Mouse (Mus musculus): ENCODE measurements around the gene Ncf4. TPM values are rescaled to one million over a fixed set of nuclear protein-coding genes. Genes with fewer than 3 reads are reported as not detected.

Ncf4 gene
- polyA plus RNA-seq, 1 experiment from 2014 or later: 55.5 TPM

DNA sequence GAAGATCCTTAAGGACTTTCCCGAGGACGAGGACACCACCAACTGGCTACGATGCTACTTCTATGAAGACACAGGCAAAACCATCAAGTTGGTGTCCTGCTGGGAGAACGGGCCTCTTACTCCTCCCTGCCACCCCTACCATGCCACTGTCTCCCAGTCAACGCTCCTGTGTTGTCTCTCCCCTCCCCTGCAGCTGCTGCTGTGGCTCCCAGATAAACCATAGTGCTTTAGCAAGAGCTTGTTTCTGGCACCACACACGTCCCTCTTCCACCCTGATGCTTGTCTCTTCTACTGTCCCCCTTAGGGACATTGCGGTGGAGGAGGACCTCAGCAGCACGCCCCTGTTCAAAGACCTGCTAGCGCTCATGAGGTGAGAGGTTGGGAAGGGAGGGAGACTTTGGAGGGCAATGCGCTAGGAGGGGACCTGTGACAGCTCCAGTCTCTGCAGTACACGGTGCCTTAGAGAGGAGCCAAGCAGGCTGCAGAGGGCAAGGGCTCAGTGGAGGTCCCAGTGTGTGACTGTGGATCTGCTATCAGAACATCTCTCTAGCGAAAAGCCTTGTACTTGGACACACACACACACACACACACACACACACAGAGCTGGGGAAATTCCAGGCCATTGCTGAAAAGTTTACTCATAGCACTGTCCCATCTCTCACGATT, 16.2 kb downstream of the Ncf4 start:
- Histone ChIP-seq H3K4me3 (ENCODE audit: low read depth, low read length) (peak overlapping the region; percentile 19), H3K4me1 (ENCODE audit: insufficient read depth) (peaks cover 15% of the 10 kb centered on the region), H3K9me3 (ENCODE audit: low read length) (no peaks in the 10 kb centered on the region), H3K27me3 (ENCODE audit: insufficient read depth, low read length) (no peaks in the 10 kb centered on the region), H3K36me3 (replicated peaks; ENCODE audit: insufficient read depth, low read length) (peaks cover 5% of the 10 kb centered on the region; the same call in 1 of the 2 replicates), H3K4me2 (ENCODE audit: low read depth, low read length) (peak overlapping the region; percentile 45), H3K9ac (replicated peaks) (peak overlapping the region; percentile 12; the same call in 1 of the 2 replicates), H3K27ac (ENCODE audit: low read depth) (peak overlapping the region; percentile 71)
- no peak for TF ChIP-seq CTCF (IDR thresholded peaks at IDR 0.05; ENCODE audit: low read depth)
- peak; percentile 85 for TF ChIP-seq EP300 (IDR thresholded peaks at IDR 0.05; ENCODE audit: low read depth)
- 50% methylated on average over 13 of the region's 13 CpGs for WGBS (ENCODE audit: insufficient replicate concordance)
- peak; percentile 81 for ATAC-seq
- peak; percentile 62 for DNase-seq

DNA sequence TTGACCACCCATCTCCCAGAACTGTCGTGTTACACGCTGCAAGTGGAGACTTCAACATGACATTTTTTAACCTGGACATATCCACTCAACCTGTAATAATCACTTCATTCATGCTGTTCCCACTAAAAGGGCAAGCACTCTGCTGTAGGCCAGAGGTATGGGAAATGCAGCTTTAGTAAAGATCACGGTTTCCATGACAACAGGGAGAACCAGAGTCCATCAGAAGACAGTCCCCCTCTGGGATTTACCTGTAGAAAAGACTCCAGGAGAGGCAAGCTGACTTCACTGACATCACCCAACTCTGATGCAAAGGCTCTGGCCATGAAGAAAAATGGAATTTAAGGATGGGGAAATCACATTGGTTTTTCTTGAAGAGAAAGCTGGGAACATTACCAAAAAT, 18.7 kb downstream of the Ncf4 start:
- no peak for DNase-seq
- no peaks in the 10 kb centered on the region for H3K9me3 ChIP-seq (ENCODE audit: low read length)
- no peak for ATAC-seq
- no peak overlapping the region for H3K4me2 ChIP-seq (ENCODE audit: low read depth, low read length)
- no peak overlapping the region for H3K4me3 ChIP-seq (ENCODE audit: low read depth, low read length)
- H3K9ac ChIP-seq (replicated peaks): no peak overlapping the region
- no peak for TF ChIP-seq CTCF (IDR thresholded peaks at IDR 0.05; ENCODE audit: low read depth)
- TF ChIP-seq EP300 (IDR thresholded peaks at IDR 0.05; ENCODE audit: low read depth): no peak
- H3K36me3 ChIP-seq (replicated peaks; ENCODE audit: insufficient read depth, low read length): peaks cover 5% of the 10 kb centered on the region; the same call in 1 of the 2 replicates
- 68% methylated on average over 3 of the region's 3 CpGs for WGBS (ENCODE audit: insufficient replicate concordance)
- H3K4me1 ChIP-seq (ENCODE audit: insufficient read depth): peaks cover 20% of the 10 kb centered on the region
- no peaks in the 10 kb centered on the region for H3K27me3 ChIP-seq (ENCODE audit: insufficient read depth, low read length)
- H3K27ac ChIP-seq (ENCODE audit: low read depth): no peak overlapping the region

DNA sequence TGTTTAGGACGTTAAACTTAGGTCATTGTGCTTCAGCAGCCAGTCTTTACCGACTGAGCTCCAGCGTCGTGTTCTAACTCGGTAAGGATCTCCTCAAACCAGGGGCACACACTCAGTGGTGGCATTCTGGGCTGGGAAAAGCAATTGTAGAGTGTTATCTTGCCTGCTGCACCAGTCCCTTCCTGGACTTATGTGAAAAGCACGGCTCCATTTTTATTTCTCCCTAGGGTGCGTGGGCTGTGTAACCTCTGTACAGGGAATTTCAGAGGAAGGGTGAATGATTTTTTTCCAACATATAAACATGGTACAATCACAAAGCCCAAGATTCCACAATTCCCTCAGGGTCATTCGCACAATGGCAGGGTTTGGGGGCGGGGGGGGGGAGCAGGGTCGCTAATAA, 22.8 kb downstream of the Ncf4 start:
- no peaks in the 10 kb centered on the region for H3K27me3 ChIP-seq (ENCODE audit: insufficient read depth, low read length)
- H3K9ac ChIP-seq (replicated peaks): no peak overlapping the region
- DNase-seq: no peak
- H3K36me3 ChIP-seq (replicated peaks; ENCODE audit: insufficient read depth, low read length): no peaks in the 10 kb centered on the region; the same call in 1 of the 2 replicates
- peaks cover 28% of the 10 kb centered on the region for H3K4me1 ChIP-seq (ENCODE audit: insufficient read depth)
- peak overlapping the region; percentile 80 for H3K27ac ChIP-seq (ENCODE audit: low read depth)
- ATAC-seq: peak; percentile 55
- peak overlapping the region; percentile 53 for H3K4me2 ChIP-seq (ENCODE audit: low read depth, low read length)
- WGBS (ENCODE audit: insufficient replicate concordance): 60% methylated on average over 10 of the region's 10 CpGs
- H3K4me3 ChIP-seq (ENCODE audit: low read depth, low read length): no peak overlapping the region
- TF ChIP-seq CTCF (IDR thresholded peaks at IDR 0.05; ENCODE audit: low read depth): no peak
- no peak for TF ChIP-seq EP300 (IDR thresholded peaks at IDR 0.05; ENCODE audit: low read depth)
- H3K9me3 ChIP-seq (ENCODE audit: low read length): no peaks in the 10 kb centered on the region

DNA sequence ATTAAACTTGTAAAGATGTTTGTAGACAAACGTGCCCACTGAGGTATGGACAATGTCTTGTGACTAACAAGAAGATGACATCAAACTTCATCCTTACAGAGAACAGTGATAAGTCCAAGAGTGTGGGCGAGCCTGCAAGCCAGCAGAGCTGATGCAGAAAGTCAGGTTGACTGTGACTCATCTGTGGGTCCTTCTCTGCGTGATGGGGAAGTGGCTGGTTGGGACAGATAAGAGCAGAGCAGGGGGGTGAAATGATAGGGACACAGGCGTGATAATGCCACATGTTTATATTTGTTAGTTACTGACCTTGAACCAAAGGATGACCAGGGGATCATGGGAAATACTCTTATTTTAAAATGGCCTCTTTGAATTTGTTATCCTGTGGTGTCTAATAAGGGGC, 23.3 kb downstream of the Ncf4 start:
- no peaks in the 10 kb centered on the region; the same call in 1 of the 2 replicates for H3K36me3 ChIP-seq (replicated peaks; ENCODE audit: insufficient read depth, low read length)
- peak; percentile 53 for DNase-seq
- H3K9ac ChIP-seq (replicated peaks): no peak overlapping the region
- H3K4me2 ChIP-seq (ENCODE audit: low read depth, low read length): peak overlapping the region; percentile 53
- peak overlapping the region; percentile 80 for H3K27ac ChIP-seq (ENCODE audit: low read depth)
- H3K27me3 ChIP-seq (ENCODE audit: insufficient read depth, low read length): no peaks in the 10 kb centered on the region
- no peak overlapping the region for H3K4me3 ChIP-seq (ENCODE audit: low read depth, low read length)
- H3K9me3 ChIP-seq (ENCODE audit: low read length): no peaks in the 10 kb centered on the region
- TF ChIP-seq EP300 (IDR thresholded peaks at IDR 0.05; ENCODE audit: low read depth): peak; percentile 98
- TF ChIP-seq CTCF (IDR thresholded peaks at IDR 0.05; ENCODE audit: low read depth): no peak
- WGBS (ENCODE audit: insufficient replicate concordance): 22% methylated on average over 4 of the region's 4 CpGs
- H3K4me1 ChIP-seq (ENCODE audit: insufficient read depth): peaks cover 28% of the 10 kb centered on the region
- peak; percentile 95 for ATAC-seq

DNA sequence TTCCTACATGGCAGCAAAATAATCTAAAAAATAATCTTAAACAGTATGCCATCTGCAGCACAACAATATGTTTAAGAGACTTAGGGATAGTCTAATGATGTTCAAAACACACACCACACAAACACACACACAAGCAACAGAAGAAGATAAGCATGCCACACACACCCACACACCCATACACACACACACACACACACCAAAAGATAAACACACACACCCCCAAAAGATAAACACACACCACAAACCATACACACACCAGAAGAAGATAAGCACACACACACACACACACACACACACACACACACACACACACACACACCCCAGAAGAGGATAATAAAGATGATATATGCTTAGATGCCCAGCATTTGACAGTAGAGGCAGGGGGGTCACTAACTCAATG, 26.6 kb downstream of the Ncf4 start:
- Histone ChIP-seq H3K4me2 (ENCODE audit: low read depth, low read length) (no peak overlapping the region), H3K4me1 (ENCODE audit: insufficient read depth) (peaks cover 28% of the 10 kb centered on the region)
- ATAC-seq: no peak

DNA sequence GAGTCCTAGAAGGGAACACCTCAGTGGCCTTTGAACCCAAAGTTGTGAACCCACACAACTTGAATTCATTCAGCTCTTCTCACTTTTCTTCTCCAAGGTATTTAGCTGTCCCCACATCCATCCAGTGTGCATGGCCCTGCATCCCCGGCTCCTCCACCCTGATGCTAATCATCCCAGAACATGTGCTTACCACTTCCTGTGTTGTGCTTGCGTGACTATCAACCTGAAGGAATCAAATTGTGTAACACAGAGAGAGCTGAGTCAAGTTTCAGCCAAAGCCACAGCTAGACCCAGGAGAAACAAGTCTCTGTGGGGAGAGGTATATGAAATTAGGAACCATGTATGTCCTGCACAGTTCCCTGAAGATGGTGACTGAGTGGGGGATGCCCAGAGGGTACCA, 33.7 kb downstream of the Ncf4 start:
- Histone ChIP-seq H3K36me3 (replicated peaks; ENCODE audit: insufficient read depth, low read length) (no peaks in the 10 kb centered on the region), H3K27me3 (ENCODE audit: insufficient read depth, low read length) (no peaks in the 10 kb centered on the region), H3K4me3 (ENCODE audit: low read depth, low read length) (no peak overlapping the region), H3K4me2 (ENCODE audit: low read depth, low read length) (no peak overlapping the region), H3K9ac (replicated peaks) (no peak overlapping the region), H3K9me3 (ENCODE audit: low read length) (no peaks in the 10 kb centered on the region), H3K4me1 (ENCODE audit: insufficient read depth) (no peaks in the 10 kb centered on the region; the same call in 1 of the 2 replicates), H3K27ac (ENCODE audit: low read depth) (no peak overlapping the region)
- no peak for DNase-seq
- ATAC-seq: no peak
- WGBS (ENCODE audit: insufficient replicate concordance): 44% methylated on average over 2 of the region's 2 CpGs
- TF ChIP-seq CTCF (IDR thresholded peaks at IDR 0.05; ENCODE audit: low read depth): no peak
- no peak for TF ChIP-seq EP300 (IDR thresholded peaks at IDR 0.05; ENCODE audit: low read depth)

More for the DNA sequence above, 26.6 kb downstream of the Ncf4 start:
- Histone ChIP-seq H3K36me3 (replicated peaks; ENCODE audit: insufficient read depth, low read length) (no peaks in the 10 kb centered on the region), H3K4me3 (ENCODE audit: low read depth, low read length) (no peak overlapping the region), H3K9ac (replicated peaks) (no peak overlapping the region), H3K27me3 (ENCODE audit: insufficient read depth, low read length) (no peaks in the 10 kb centered on the region), H3K27ac (ENCODE audit: low read depth) (peak overlapping the region; percentile 22), H3K9me3 (ENCODE audit: low read length) (no peaks in the 10 kb centered on the region)
- no peak for DNase-seq
- TF ChIP-seq CTCF (IDR thresholded peaks at IDR 0.05; ENCODE audit: low read depth) (no peak), EP300 (IDR thresholded peaks at IDR 0.05; ENCODE audit: low read depth) (peak; percentile 68)
